Mouse (Mus musculus): ENCODE results near the gene Cisd1. TPM values are rescaled to one million over a fixed set of nuclear protein-coding genes. Genes with fewer than 3 reads are reported as not detected.

Cisd1 gene
- total RNA-seq, 1 experiment from 2014 or later, result 159 TPM

DNA sequence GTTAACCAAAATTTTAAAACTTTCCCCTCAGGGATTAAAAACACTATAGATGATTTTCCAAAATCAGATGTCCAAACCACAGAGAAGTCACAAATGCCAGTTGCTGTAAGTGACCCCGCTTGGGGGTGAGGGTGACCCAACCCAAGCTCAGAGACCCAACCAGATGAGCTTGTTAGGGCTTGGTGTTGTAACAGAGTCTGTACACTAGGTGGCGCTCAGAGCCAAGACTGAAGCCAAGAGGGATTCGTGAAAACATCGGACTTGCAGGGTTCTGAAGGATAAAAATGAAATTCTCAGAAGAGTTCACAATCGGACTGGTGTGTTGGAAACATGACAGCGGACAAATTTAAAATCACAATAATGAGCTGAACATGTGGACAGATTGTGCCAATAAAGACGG is 18.0 kb downstream of the Cisd1 start:
- DNase-seq, result peak; percentile 77

DNA sequence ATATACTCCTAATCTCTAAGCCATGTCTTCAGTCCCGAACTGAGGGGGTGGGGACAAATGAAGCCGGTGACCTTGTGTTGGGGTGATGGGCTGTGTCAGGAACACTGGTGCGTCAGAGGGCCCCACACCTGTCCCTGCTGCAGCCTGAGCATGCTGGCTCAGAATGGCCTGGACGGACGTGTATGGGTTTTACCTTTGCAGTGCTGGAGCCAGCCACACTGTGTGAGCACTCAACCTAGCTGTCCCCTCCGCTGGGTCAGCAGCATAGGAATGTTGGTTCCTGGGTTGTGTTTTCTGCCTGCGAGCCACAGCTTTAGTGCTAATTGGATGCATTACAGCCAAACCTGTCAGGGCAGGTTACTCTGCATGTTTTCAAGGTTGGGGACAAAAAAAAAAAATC is 18.6 kb downstream of the Cisd1 start:
- DNase-seq, result no peak

DNA sequence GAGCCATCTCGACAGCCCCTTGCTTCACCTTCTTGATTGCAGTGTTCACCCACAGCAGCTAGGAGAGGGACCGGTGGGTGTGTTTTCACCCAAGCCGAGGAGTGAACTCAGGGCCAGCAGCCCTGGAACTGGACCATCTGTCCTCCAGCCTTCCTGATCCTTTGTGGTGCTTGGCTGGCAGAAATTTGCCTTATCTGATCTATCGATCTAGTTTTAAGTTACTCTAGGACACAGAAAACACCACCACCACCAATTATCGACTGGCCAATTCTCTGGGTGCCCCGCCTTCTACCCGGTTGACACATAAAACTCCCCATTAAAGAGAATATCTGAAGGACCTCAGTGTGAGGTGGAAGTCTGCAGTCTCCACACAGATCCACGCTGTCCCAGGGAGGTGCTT is 21.1 kb downstream of the Cisd1 start:
- no peak for DNase-seq

DNA sequence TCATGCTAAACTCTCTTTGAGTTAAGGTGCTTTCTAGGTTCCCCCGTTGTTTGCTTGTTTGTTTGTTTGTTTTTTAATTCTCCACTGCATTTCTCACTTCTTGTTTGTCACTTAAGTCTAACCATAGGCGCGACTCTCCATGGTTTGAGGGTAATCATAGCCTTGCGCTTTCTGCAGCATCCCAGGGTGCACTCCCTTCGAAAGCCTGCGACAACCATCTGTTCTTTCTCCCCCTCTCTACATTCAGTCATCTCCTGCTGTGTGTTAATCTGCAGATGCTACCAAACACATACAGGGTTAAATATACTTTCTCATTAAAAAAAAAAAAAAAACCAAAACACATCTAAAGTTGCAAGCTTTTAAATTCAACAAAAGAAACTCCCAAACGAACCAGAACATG is 28.3 kb downstream of the Cisd1 start:
- DNase-seq, result no peak

DNA sequence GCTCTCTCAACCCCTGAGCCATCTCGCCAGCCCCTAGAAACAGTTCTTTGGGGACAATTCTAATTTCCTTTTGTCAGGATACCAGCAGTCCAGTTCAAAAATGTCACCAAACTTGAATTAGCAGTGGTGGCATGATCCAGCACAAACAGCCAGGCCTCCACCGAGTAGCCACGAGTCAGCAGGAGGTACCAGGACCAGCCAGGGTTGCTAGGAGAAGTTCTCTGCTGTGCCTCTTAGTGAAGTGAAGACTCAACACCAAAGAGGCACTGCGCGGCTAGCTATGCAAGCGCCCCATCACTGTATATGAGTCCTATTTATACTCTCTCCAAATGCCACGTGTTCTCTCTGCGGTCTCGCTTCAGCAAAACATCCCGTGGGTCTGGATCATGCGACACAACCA is 28.7 kb downstream of the Cisd1 start:
- no peak for DNase-seq

DNA sequence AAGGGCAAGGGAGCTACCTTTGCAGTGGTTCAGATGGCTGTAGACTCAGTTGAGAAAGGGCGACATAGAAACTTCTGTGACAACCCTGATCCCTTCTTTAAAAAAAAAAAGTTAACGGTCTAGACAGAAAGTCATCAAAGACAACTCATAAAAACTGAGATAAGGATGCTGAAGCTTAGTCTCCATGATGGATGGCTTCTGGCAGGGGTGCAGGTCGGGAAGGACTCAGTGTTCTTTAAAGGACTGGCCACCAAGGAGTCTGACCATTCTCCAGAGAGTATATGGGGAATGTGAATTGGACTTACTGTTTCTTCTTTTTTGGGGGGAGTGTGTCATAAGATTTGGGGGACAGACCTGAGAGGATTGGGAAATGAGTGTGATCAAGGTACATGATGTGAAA is 30.2 kb downstream of the Cisd1 start:
- DNase-seq, result no peak

DNA sequence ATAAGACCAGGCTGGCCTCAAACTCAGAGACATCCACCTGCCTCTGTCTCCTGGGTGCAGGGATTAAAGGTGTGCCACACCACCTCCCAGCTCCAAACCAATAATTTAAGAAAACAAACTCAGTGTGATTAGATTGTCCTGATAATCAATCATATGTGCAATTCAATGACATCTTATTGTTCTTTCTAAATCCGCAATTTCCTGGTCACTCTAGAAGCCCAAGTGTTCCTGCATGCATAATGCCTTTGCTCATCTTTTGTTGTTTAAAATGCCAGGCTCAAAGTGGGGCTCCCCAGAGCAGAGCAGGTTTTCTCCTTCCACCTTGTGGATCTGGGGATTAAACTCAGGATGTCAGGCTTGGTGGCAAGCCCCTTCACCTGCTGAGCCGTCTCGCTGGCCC is 34.5 kb downstream of the Cisd1 start:
- DNase-seq, result no peak

DNA sequence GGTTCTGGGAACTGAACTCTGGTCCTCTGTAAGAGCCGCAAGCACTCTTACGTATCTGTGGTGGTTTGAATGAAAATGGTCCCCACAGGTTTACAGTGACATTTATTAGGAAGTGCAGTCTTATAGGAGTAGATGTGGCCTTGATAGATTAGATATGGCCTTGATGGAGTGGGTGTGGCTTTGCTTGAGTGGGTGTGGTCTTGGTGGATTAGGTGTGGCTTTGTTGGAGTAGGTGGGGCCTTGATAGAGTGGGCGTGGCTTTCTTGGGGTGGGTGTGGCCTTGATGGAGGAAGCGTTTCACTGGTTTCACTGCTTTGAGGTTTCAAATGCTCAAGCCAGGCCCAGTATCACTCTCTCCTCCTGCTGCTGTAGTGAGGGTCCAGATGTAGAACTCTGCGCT is 36.6 kb downstream of the Cisd1 start:
- no peak for DNase-seq

DNA sequence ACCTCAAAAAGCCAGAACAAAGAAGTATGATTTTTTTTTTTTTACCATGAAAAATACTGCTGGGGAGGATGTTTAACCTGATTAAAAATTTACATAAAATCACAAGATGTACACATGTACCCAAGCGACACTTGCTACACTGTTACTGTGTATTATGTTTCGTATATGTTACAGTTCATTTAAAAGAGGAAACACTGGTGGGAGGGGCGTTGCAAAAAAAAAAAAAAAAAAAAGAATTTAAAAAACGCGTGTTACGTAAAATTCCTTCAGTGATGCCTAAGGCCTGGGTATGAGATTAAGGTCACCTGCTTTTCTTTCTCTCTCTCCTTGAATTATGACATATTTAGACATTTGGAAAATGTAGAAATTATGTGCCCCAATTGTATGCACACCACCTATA is 38.0 kb downstream of the Cisd1 start:
- no peak for DNase-seq

DNA sequence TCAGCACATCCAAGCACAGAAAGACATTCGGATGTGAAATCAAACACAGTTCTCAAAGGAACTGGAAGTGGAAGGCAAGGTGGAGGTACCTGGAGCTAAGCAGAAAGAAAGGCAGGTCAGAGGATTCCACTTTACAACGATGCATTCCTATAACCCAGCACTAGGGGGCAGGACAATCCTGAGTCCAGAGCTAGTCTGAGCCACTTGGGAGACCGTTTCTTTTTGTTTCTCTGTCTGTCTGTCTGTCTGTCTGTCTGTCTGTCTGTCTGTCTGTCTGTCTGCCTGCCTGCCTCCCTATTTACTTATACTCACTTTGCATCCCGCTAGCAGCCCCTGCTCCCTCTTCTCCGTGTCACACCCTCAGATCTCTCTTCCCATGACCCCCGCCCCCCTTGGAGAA is 38.6 kb downstream of the Cisd1 start:
- DNase-seq, result peak; percentile 52

DNA sequence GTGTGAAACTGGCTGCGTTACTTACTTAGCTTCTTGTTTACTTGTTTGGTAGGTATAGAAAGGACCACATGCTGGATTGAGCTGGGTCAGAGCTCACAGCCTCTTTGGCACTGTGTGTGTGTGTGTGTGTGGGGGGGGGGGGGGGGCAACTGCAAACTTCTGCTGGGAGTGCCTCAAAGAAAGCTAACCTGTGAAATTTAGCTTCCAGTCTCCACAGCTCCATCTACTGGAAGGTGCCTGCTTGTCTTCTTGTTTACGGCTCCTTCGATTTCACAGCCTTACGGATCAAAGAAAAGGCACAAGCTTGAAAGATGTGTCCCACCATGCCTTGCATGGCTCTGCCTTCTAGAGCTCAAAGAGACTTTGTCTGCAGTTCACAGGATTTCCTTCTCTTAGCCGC is 42.3 kb downstream of the Cisd1 start:
- DNase-seq, result no peak

DNA sequence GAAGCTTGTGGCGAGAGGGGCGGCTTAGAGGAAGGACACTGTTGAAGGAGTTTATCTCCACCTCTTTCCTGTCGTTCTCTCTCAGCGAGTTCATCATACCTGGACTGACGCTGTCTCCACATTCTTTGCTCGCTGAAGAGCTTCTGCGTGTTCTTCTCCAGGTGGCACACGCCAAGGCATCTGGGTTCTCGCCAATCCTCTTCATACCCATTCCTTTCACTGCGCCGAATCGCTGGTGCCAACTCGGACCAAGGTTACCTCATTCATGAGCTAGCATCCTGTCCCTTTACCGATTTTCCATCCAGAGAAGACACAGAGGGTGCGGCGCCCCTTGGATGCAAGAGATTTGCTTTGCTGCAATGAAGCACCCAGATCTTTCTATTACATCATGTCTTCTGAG is 44.6 kb downstream of the Cisd1 start:
- DNase-seq, result no peak

DNA sequence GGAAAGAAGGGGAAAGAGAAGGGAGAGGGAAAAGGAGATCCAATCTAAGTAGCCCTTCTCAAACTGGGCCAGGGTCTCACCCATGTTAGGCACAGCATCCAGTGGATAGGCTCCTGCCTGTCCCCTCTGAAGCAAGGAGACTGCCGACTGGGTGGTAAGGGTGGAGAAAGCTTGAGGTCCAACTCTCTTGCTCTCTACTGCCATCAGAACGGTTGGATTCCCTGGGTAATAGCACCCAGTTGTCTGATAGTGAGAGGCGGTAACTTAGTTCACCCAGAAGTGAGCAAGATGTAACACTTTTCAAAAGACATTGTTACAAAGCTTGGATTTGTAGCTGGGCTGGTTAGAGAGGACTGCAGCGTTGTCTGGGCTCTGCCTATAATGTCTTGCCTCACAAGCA is 51.5 kb downstream of the Cisd1 start:
- no peak for DNase-seq

DNA sequence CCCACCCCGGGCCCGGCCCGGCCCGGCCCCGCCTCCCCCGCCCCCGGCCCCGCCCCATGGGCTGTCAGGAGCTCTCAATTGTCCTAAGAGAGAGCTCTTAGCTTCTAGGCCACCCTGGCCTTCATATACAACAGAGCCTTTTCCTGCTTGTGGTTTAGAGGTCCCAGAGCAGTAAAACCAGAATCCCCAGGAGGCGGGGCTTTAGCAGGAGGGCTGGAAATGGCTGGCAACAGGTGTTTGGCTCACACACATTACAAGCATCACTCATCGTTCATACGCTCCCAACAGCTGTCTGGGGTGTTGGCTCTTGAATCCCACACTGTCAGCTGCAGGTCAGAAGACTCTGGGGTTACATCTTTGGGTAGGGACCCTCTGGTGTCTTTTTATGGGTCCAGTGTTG is 52.5 kb downstream of the Cisd1 start:
- DNase-seq, result no peak

DNA sequence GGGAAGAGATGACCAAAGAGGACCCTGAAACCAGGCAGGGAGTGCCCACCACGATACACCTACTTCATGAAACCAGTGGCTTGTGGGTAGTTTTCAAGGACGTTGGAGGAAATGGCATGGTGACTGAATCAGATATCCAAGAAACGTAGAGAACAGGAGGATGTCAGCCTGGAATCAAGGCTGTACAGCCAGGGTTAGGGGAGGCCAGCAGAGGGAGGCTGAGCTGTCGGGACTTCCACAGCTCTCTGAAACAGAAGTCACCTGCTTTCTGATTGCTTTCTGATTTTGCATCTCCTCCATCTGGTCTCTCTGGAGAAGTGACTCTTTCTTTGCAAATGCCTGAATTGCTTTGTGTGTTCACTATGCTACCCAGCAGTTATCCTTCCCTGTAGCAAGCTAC is 53.0 kb downstream of the Cisd1 start:
- no peak for DNase-seq

DNA sequence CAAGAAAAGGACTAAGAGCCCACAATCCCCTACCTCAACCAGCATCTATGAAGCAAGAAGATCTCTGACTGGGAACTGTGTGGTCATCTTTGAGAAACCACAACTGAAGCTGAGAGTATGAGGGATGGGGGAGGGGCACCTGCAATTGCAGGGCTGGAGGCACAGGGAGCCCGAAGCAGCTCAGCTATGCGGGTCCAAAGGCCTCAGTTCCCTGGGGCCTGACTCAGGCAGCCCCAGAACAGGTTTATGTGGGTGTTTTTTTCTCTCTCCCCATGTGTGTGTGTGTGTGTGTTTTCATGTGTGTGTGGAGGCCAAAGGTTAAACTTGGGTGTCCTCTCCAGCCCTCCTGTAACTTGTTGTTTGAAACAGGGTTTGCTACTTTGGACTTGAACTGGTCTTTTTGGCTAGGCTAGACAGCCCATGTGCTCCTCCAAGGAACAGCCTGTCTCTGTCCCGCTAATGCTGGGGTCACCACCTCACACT is 53.5 kb downstream of the Cisd1 start:
- DNase-seq, result no peak

DNA sequence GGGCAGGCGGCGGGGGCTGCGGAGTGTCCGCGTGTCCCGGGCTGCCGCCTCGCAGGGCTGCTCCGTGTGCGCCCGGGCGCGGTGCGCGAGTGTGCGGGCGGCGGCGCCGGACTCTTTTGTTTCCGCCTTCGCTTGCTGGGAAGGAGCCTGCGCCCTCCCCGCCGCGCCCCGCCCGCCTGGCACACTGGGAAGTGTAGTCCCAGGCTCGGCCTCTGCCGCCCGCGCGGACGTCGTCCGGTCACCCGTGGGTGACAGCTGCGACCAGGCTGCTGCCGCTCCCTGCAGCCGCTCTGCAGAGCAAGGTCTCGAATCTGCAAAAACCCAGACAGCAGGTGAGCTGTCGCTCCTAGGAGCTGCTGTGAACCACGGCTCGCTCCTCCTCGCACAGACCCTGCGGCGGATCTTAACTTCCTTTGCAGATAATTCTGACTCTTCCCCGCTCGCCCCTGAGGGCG is 59.6 kb downstream of the Cisd1 start, which contains the start of gene Ube2d1:
TSS of gene Ube2d1 (minus strand) at position 137 of the 455 bp plus-strand sequence.
- peak; percentile 94 for DNase-seq

DNA sequence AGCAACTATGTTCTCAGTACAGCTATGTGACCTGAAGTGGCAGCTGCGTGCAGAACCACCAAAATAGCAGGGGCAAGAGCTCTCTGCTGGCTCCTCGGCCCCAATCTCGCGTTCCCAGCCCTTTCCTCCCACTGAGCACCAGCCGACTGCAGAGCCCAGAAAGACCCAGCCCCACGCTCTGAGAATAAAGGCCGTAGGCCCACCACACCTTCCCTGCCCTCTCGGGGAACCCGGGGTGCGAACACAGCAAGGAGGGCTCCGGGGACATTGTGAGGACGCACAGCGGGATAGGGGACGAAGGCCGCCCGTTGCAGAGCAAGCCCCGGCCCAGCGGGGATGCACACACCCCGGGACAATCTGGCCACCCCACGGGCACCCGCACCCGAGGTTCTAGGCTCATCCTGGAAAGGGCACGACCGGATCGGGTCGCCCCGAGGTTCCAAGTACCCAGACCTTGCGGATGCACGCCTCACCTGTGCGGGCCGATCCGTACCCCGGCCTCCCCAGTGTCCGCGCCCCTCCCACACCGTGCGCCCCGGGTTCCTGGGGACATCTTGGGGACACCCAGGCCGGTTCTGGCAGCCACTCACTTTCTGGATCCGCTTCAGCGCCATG is 60.1 kb downstream of the Cisd1 start:
- DNase-seq, result no peak

DNA sequence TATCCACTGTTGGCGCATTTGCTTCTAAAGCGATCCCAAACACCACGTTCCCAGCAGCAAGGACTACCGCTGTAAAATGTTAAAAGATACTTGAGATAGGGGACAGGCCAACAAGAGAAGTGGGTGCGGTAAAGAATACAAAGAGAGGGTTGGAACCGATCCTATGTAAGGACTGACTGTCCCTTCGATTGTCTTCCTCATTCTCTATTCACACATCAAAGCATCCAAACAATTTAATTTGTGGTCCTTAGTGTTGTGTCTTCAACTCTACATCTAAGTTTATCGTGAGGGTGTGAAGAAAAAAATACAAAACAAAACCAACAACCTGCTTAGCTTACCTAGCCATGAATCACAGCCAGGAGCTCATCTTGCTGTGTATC is 60.6 kb downstream of the Cisd1 start:
- DNase-seq, result no peak

Other genes starting within 250 kb of the Cisd1 start
- gene Bicc1, start 185.3 kb downstream of the Cisd1 start, total RNA-seq (2021), result 17.1 and 19.2 TPM in 2 replicates
- 66.3 and 70.1 TPM in 2 replicates for gene Tfam, start 106.7 kb downstream of the Cisd1 start, total RNA-seq (2021)
- gene Ube2d1, start 59.7 kb downstream of the Cisd1 start, total RNA-seq (2021), result 19.2 and 20.5 TPM in 2 replicates
- 15.3 and 15.7 TPM in 2 replicates for gene Ipmk, start 2.8 kb upstream of the Cisd1 start, total RNA-seq (2021)